Comparison of ENCODE assay signal across 17 mouse cellular contexts in the genomic region with DNA sequence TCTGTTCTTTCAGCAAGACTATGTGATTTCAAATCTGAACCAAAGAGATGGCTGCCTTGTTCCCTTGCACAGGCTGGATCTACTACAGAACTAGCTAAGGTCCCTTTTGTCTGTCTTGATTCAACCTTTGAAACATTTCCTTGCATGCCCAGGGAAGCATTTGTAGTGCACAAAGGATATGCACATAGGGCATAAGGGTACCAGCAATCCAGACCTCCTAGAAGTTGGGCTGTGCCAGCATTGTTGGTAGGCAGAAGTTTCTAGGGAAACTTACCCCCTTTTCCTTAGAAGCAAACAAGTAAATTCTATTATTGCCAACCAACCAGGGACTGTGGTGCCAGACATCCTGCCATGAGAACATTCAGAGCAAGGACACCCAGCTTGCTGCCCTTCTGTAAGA. TPM values are rescaled to one million over a fixed set of nuclear protein-coding genes. Genes with fewer than 3 reads are reported as not detected.
DNase-seq lines count a peak whose midpoint lies in the region; ATAC-seq lines count a peak whose summit lies in the region.
"Had no signal": no experiment of that assay in that cellular context is flagged by ENCODE, and none has a peak within 500 bp of the region (broad histone marks: within the 10 kb centered on the region; RNA-seq: fewer than 3 reads in every experiment).

No protein-coding gene starts in this region.

- no peak for ATAC-seq in hindbrain, embryonic 11.5 days (ENCODE audit: low FRiP score)
- no peak for ATAC-seq in midbrain, embryonic 14.5 days (ENCODE audit: low FRiP score, low TSS enrichment)
- no peak for ATAC-seq in megakaryocyte progenitor cell, adult 5-6 weeks (replicated peaks; ENCODE audit: poor library complexity)

- H3K4me2 ChIP-seq in hindbrain, embryonic 11.5 days (replicated peaks; ENCODE audit: low read depth, low read length) = peak overlapping the region; percentile 34; the same call in 1 of the 2 replicates
- peak overlapping the region; percentile 48 for H3K4me2 ChIP-seq in midbrain, embryonic 14.5 days (ENCODE audit: low read length)
- H3K4me2 ChIP-seq: embryonic facial prominence, embryonic 13.5 days; liver, embryonic 15.5 days had no signal

- DNase-seq in heart, adult 11 months = peak; percentile 46
- no peak for DNase-seq in heart, postnatal 36 days
- no peak for DNase-seq in hindbrain, embryonic 11.5 days (ENCODE audit: low spot score)
- no peak for DNase-seq in midbrain, embryonic 14.5 days
- no peak for DNase-seq in right cerebral cortex, postnatal 4 days
- no peak for DNase-seq in B cell, adult 2 months
- no peak for DNase-seq in lung, postnatal 25 days (ENCODE audit: low spot score)
- DNase-seq: adrenal gland, postnatal 25 days; kidney, adult 2 months; lung, postnatal 36 days; right cerebral cortex, adult 18-20 months had no signal

- H3K9me3 ChIP-seq in hindbrain, embryonic 11.5 days (ENCODE audit: control insufficient read depth, low read length) = no peaks in the 10 kb centered on the region
- H3K9me3 ChIP-seq in midbrain, embryonic 14.5 days (ENCODE audit: control insufficient read depth, low read length) = no peaks in the 10 kb centered on the region
- H3K9me3 ChIP-seq: embryonic facial prominence, embryonic 13.5 days; liver, embryonic 15.5 days had no signal

- peaks cover 3% of the 10 kb centered on the region; the same call in 1 of the 2 replicates for H3K4me1 ChIP-seq in hindbrain, embryonic 11.5 days (replicated peaks; ENCODE audit: control insufficient read depth, insufficient read depth, low read length)
- H3K4me1 ChIP-seq in midbrain, embryonic 14.5 days (ENCODE audit: control insufficient read depth, insufficient read depth, low read length) = no peaks in the 10 kb centered on the region
- H3K4me1 ChIP-seq: embryonic facial prominence, embryonic 13.5 days; liver, embryonic 15.5 days had no signal

- no peak overlapping the region for H3K27ac ChIP-seq in hindbrain, embryonic 11.5 days (ENCODE audit: low read depth, low read length)
- peak overlapping the region; percentile 80 for H3K27ac ChIP-seq in midbrain, embryonic 14.5 days (replicated peaks; ENCODE audit: low read depth, low read length)
- H3K27ac ChIP-seq: embryonic facial prominence, embryonic 13.5 days; liver, embryonic 15.5 days had no signal

- peaks cover 72% of the 10 kb centered on the region for H3K27me3 ChIP-seq in hindbrain, embryonic 11.5 days (ENCODE audit: control insufficient read depth, insufficient read depth, low read length)
- peaks cover 84% of the 10 kb centered on the region for H3K27me3 ChIP-seq in midbrain, embryonic 14.5 days (ENCODE audit: control insufficient read depth, insufficient read depth, low read length)

- intact Hi-C loops in heart, postnatal 36 days (cut with DNase I) = no loop called here

- H3K4me3 ChIP-seq in hindbrain, embryonic 11.5 days (ENCODE audit: low read depth, low read length) = no peak overlapping the region
- no peak overlapping the region for H3K4me3 ChIP-seq in midbrain, embryonic 14.5 days (replicated peaks; ENCODE audit: low read depth, low read length)
- H3K4me3 ChIP-seq: embryonic facial prominence, embryonic 13.5 days; liver, embryonic 15.5 days; myocyte had no signal

- H3K36me3 ChIP-seq in hindbrain, embryonic 11.5 days (ENCODE audit: control insufficient read depth, insufficient read depth, low read length) = no peaks in the 10 kb centered on the region
- no peaks in the 10 kb centered on the region for H3K36me3 ChIP-seq in midbrain, embryonic 14.5 days (ENCODE audit: control insufficient read depth, insufficient read depth, low read length)
- H3K36me3 ChIP-seq: embryonic facial prominence, embryonic 13.5 days; G1E; liver, embryonic 15.5 days had no signal

- H3K9ac ChIP-seq in hindbrain, embryonic 11.5 days (ENCODE audit: low read depth, low read length) = no peak overlapping the region; the same call in 1 of the 2 replicates
- no peak overlapping the region for H3K9ac ChIP-seq in midbrain, embryonic 14.5 days (replicated peaks; ENCODE audit: low read length)
- H3K9ac ChIP-seq: embryonic facial prominence, embryonic 13.5 days; liver, embryonic 15.5 days had no signal

RNA-seq across cellular contexts. Expression of a gene that starts 5.4 kb away (rescaled TPM):
- under 1 TPM in 1 of 2 experiments, not detected in 1; 0.61 TPM for total RNA-seq in heart, postnatal 36 days (2021)
- polyA plus RNA-seq in hindbrain, embryonic 11.5 days (2014; fragmentation: Nextera tagmentation; extraction: Ambion mirVana) = 18.2 and 23.8 TPM in 2 replicates
- 17.8 and 18.5 TPM in 2 replicates for polyA plus RNA-seq in midbrain, embryonic 14.5 days (2014; fragmentation: Nextera tagmentation; extraction: Ambion mirVana)
- not detected in 2 replicates for total RNA-seq in megakaryocyte progenitor cell, adult 5-6 weeks (2015)
- not detected in 2 replicates for total RNA-seq in megakaryocyte progenitor cell, adult 5-6 weeks (2017)
- total RNA-seq: adrenal gland, postnatal 25 days; heart, postnatal 25 days had no signal
- polyA plus RNA-seq: G1E; kidney, adult 2 months had no signal

RNA-seq across cellular contexts. Expression of a gene that starts 8.8 kb away (rescaled TPM):
- not detected for total RNA-seq in heart, postnatal 36 days (2021)
- polyA plus RNA-seq in hindbrain, embryonic 11.5 days (2014; fragmentation: Nextera tagmentation; extraction: Ambion mirVana) = 32.8 and 36.5 TPM in 2 replicates
- 32.4 and 49.1 TPM in 2 replicates for polyA plus RNA-seq in midbrain, embryonic 14.5 days (2014; fragmentation: Nextera tagmentation; extraction: Ambion mirVana)
- total RNA-seq in megakaryocyte progenitor cell, adult 5-6 weeks (2015) = not detected in 2 replicates
- total RNA-seq in megakaryocyte progenitor cell, adult 5-6 weeks (2017) = not detected in 2 replicates
- total RNA-seq: adrenal gland, postnatal 25 days; heart, postnatal 25 days had no signal
- polyA plus RNA-seq: G1E; kidney, adult 2 months; liver, embryonic 15.5 days had no signal
